Mouse (Mus musculus): ENCODE measurements around the gene Ddx46. TPM values are rescaled to one million over a fixed set of nuclear protein-coding genes. Genes with fewer than 3 reads are reported as not detected.
A peak's percentile ranks its signal among the peaks of the same experiment; 100 is the strongest.

The Ddx46 gene
- polyA plus RNA-seq, 1 experiment from 2014 or later = 58.2 TPM

- 29% methylated on average over 9 of the region's 9 CpGs for WGBS
- Histone ChIP-seq H3K36me3 (ENCODE audit: control insufficient read depth, insufficient read depth, low read length) (peaks cover 9% of the 10 kb centered on the region), H3K27me3 (ENCODE audit: control insufficient read depth, insufficient read depth, low read length) (no peaks in the 10 kb centered on the region), H3K9me3 (ENCODE audit: control insufficient read depth, low read length) (no peaks in the 10 kb centered on the region), H3K4me1 (replicated peaks; ENCODE audit: control insufficient read depth, insufficient read depth, low read length) (peaks cover 4% of the 10 kb centered on the region; the same call in 1 of the 2 replicates), H3K4me3 (ENCODE audit: low read depth, low read length) (peak overlapping the region; percentile 75), H3K27ac (ENCODE audit: low read depth, low read length) (no peak overlapping the region), H3K4me2 (ENCODE audit: low read depth, low read length, severe bottlenecking) (peak overlapping the region; percentile 80), H3K9ac (ENCODE audit: low read length) (peak overlapping the region; percentile 80)
- DNase-seq (ENCODE audit: low spot score) = no peak
- no peak for ATAC-seq (replicated peaks; ENCODE audit: low FRiP score)
These were observed 34.2 kb upstream of the Ddx46 start for GRCm38 (mm10) chr13:55600657-55601056.

- no peak overlapping the region for H3K9ac ChIP-seq (ENCODE audit: low read length)
- H3K4me1 ChIP-seq (replicated peaks; ENCODE audit: control insufficient read depth, insufficient read depth, low read length) = peaks cover 4% of the 10 kb centered on the region; the same call in 1 of the 2 replicates
- no peak overlapping the region for H3K4me3 ChIP-seq (ENCODE audit: low read depth, low read length)
- no peaks in the 10 kb centered on the region for H3K9me3 ChIP-seq (ENCODE audit: control insufficient read depth, low read length)
- peak; percentile 90 for DNase-seq (ENCODE audit: low spot score)
- no peaks in the 10 kb centered on the region for H3K27me3 ChIP-seq (ENCODE audit: control insufficient read depth, insufficient read depth, low read length)
- no peak for ATAC-seq (replicated peaks; ENCODE audit: low FRiP score)
- H3K4me2 ChIP-seq (ENCODE audit: low read depth, low read length, severe bottlenecking) = no peak overlapping the region
- 10% methylated on average over 3 of the region's 3 CpGs for WGBS
- no peak overlapping the region for H3K27ac ChIP-seq (ENCODE audit: low read depth, low read length)
- peaks cover 6% of the 10 kb centered on the region for H3K36me3 ChIP-seq (ENCODE audit: control insufficient read depth, insufficient read depth, low read length)
These were observed 33.2 kb upstream of the Ddx46 start for GRCm38 (mm10) chr13:55601611-55602010.

GRCm38 (mm10) chr13:55604606-55605005, 30.2 kb upstream of the Ddx46 start:
- DNase-seq (ENCODE audit: low spot score) (no peak), ATAC-seq (replicated peaks; ENCODE audit: low FRiP score) (no peak)
- H3K9me3 ChIP-seq (ENCODE audit: control insufficient read depth, low read length) = no peaks in the 10 kb centered on the region
- WGBS = 92% methylated on average over 3 of the region's 3 CpGs
- H3K36me3 ChIP-seq (ENCODE audit: control insufficient read depth, insufficient read depth, low read length) = no peaks in the 10 kb centered on the region; the same call in 1 of the 2 replicates
- peaks cover 2% of the 10 kb centered on the region; the same call in 1 of the 2 replicates for H3K4me1 ChIP-seq (replicated peaks; ENCODE audit: control insufficient read depth, insufficient read depth, low read length)
- H3K4me2 ChIP-seq (ENCODE audit: low read depth, low read length, severe bottlenecking) = no peak overlapping the region
- H3K27ac ChIP-seq (ENCODE audit: low read depth, low read length) = no peak overlapping the region
- no peak overlapping the region for H3K4me3 ChIP-seq (ENCODE audit: low read depth, low read length)
- no peaks in the 10 kb centered on the region for H3K27me3 ChIP-seq (ENCODE audit: control insufficient read depth, insufficient read depth, low read length)
- no peak overlapping the region for H3K9ac ChIP-seq (ENCODE audit: low read length)

- DNase-seq (ENCODE audit: low spot score) (peak; percentile 28), ATAC-seq (replicated peaks; ENCODE audit: low FRiP score) (no peak)
- H3K4me3 ChIP-seq (ENCODE audit: low read depth, low read length) = no peak overlapping the region
- 87% methylated on average over 10 of the region's 10 CpGs for WGBS
- H3K9ac ChIP-seq (ENCODE audit: low read length) = no peak overlapping the region
- H3K36me3 ChIP-seq (ENCODE audit: control insufficient read depth, insufficient read depth, low read length) = no peaks in the 10 kb centered on the region; the same call in 1 of the 2 replicates
- H3K4me2 ChIP-seq (ENCODE audit: low read depth, low read length, severe bottlenecking) = no peak overlapping the region
- no peak overlapping the region for H3K27ac ChIP-seq (ENCODE audit: low read depth, low read length)
- H3K4me1 ChIP-seq (replicated peaks; ENCODE audit: control insufficient read depth, insufficient read depth, low read length) = no peaks in the 10 kb centered on the region
- no peaks in the 10 kb centered on the region for H3K27me3 ChIP-seq (ENCODE audit: control insufficient read depth, insufficient read depth, low read length)
- H3K9me3 ChIP-seq (ENCODE audit: control insufficient read depth, low read length) = no peaks in the 10 kb centered on the region
These were observed 27.8 kb upstream of the Ddx46 start for GRCm38 (mm10) chr13:55606899-55607623.

- DNase-seq (ENCODE audit: low spot score) (no peak), ATAC-seq (replicated peaks; ENCODE audit: low FRiP score) (no peak)
- no peaks in the 10 kb centered on the region for H3K4me1 ChIP-seq (replicated peaks; ENCODE audit: control insufficient read depth, insufficient read depth, low read length)
- H3K27me3 ChIP-seq (ENCODE audit: control insufficient read depth, insufficient read depth, low read length) = no peaks in the 10 kb centered on the region
- H3K4me3 ChIP-seq (ENCODE audit: low read depth, low read length) = no peak overlapping the region
- H3K4me2 ChIP-seq (ENCODE audit: low read depth, low read length, severe bottlenecking) = no peak overlapping the region
- H3K27ac ChIP-seq (ENCODE audit: low read depth, low read length) = no peak overlapping the region
- 88% methylated on average over 2 of the region's 2 CpGs for WGBS
- no peaks in the 10 kb centered on the region; the same call in 1 of the 2 replicates for H3K36me3 ChIP-seq (ENCODE audit: control insufficient read depth, insufficient read depth, low read length)
- no peak overlapping the region for H3K9ac ChIP-seq (ENCODE audit: low read length)
- no peaks in the 10 kb centered on the region for H3K9me3 ChIP-seq (ENCODE audit: control insufficient read depth, low read length)
These were observed 27.2 kb upstream of the Ddx46 start for GRCm38 (mm10) chr13:55607624-55608006.

- DNase-seq (ENCODE audit: low spot score) (peak; percentile 8), ATAC-seq (replicated peaks; ENCODE audit: low FRiP score) (no peak)
- H3K36me3 ChIP-seq (ENCODE audit: control insufficient read depth, insufficient read depth, low read length) = no peaks in the 10 kb centered on the region; the same call in 1 of the 2 replicates
- no peaks in the 10 kb centered on the region for H3K27me3 ChIP-seq (ENCODE audit: control insufficient read depth, insufficient read depth, low read length)
- no peak overlapping the region for H3K4me2 ChIP-seq (ENCODE audit: low read depth, low read length, severe bottlenecking)
- 85% methylated on average over 7 of the region's 7 CpGs for WGBS
- H3K4me3 ChIP-seq (ENCODE audit: low read depth, low read length) = no peak overlapping the region
- H3K27ac ChIP-seq (ENCODE audit: low read depth, low read length) = no peak overlapping the region
- H3K9ac ChIP-seq (ENCODE audit: low read length) = no peak overlapping the region
- no peaks in the 10 kb centered on the region for H3K9me3 ChIP-seq (ENCODE audit: control insufficient read depth, low read length)
- H3K4me1 ChIP-seq (replicated peaks; ENCODE audit: control insufficient read depth, insufficient read depth, low read length) = no peaks in the 10 kb centered on the region
These were observed 22.8 kb upstream of the Ddx46 start for GRCm38 (mm10) chr13:55611996-55612395.

- DNase-seq (ENCODE audit: low spot score) (no peak), ATAC-seq (replicated peaks; ENCODE audit: low FRiP score) (no peak)
- no peaks in the 10 kb centered on the region for H3K27me3 ChIP-seq (ENCODE audit: control insufficient read depth, insufficient read depth, low read length)
- no peak overlapping the region for H3K4me2 ChIP-seq (ENCODE audit: low read depth, low read length, severe bottlenecking)
- no peaks in the 10 kb centered on the region for H3K4me1 ChIP-seq (replicated peaks; ENCODE audit: control insufficient read depth, insufficient read depth, low read length)
- H3K27ac ChIP-seq (ENCODE audit: low read depth, low read length) = no peak overlapping the region
- no peaks in the 10 kb centered on the region for H3K9me3 ChIP-seq (ENCODE audit: control insufficient read depth, low read length)
- 49% methylated on average over 5 of the region's 5 CpGs for WGBS
- no peak overlapping the region for H3K9ac ChIP-seq (ENCODE audit: low read length)
- no peaks in the 10 kb centered on the region; the same call in 1 of the 2 replicates for H3K36me3 ChIP-seq (ENCODE audit: control insufficient read depth, insufficient read depth, low read length)
- H3K4me3 ChIP-seq (ENCODE audit: low read depth, low read length) = no peak overlapping the region
These were observed 21.4 kb upstream of the Ddx46 start for GRCm38 (mm10) chr13:55613471-55613870.

GRCm38 (mm10) chr13:55619328-55619727, 15.5 kb upstream of the Ddx46 start:
- H3K4me1 ChIP-seq (replicated peaks; ENCODE audit: control insufficient read depth, insufficient read depth, low read length) = no peaks in the 10 kb centered on the region
- DNase-seq (ENCODE audit: low spot score) (no peak), ATAC-seq (replicated peaks; ENCODE audit: low FRiP score) (no peak)
- no peak overlapping the region for H3K4me2 ChIP-seq (ENCODE audit: low read depth, low read length, severe bottlenecking)
- H3K4me3 ChIP-seq (ENCODE audit: low read depth, low read length) = no peak overlapping the region
- no peaks in the 10 kb centered on the region for H3K9me3 ChIP-seq (ENCODE audit: control insufficient read depth, low read length)
- no peak overlapping the region for H3K9ac ChIP-seq (ENCODE audit: low read length)
- no peaks in the 10 kb centered on the region for H3K36me3 ChIP-seq (ENCODE audit: control insufficient read depth, insufficient read depth, low read length)
- no peak overlapping the region for H3K27ac ChIP-seq (ENCODE audit: low read depth, low read length)
- H3K27me3 ChIP-seq (ENCODE audit: control insufficient read depth, insufficient read depth, low read length) = no peaks in the 10 kb centered on the region
- 96% methylated on average over 4 of the region's 4 CpGs for WGBS

GRCm38 (mm10) chr13:55620275-55620674, 14.6 kb upstream of the Ddx46 start:
- Histone ChIP-seq H3K36me3 (ENCODE audit: control insufficient read depth, insufficient read depth, low read length) (no peaks in the 10 kb centered on the region), H3K4me2 (ENCODE audit: low read depth, low read length, severe bottlenecking) (no peak overlapping the region), H3K9me3 (ENCODE audit: control insufficient read depth, low read length) (no peaks in the 10 kb centered on the region), H3K4me3 (ENCODE audit: low read depth, low read length) (no peak overlapping the region), H3K27me3 (ENCODE audit: control insufficient read depth, insufficient read depth, low read length) (no peaks in the 10 kb centered on the region), H3K9ac (ENCODE audit: low read length) (no peak overlapping the region), H3K27ac (ENCODE audit: low read depth, low read length) (no peak overlapping the region), H3K4me1 (replicated peaks; ENCODE audit: control insufficient read depth, insufficient read depth, low read length) (no peaks in the 10 kb centered on the region)
- ATAC-seq (replicated peaks; ENCODE audit: low FRiP score) = no peak
- 88% methylated on average over 2 of the region's 2 CpGs for WGBS
- no peak for DNase-seq (ENCODE audit: low spot score)
